Mouse (Mus musculus) limb, embryonic 13.5 days (tissue): ENCODE data around the gene Tsnaxip1. TPM values are rescaled to one million over a fixed set of nuclear protein-coding genes. Genes with fewer than 3 reads are reported as not detected.

ENCODE experiments used
- ATAC-seq: fragments of 200-750 bp; cut with Nextera tagmentation; 2 replicates; pipeline ENCODE4 v1.8.0; 2017; ENCODE audit warnings: low read depth, moderate number of reproducible peaks, moderate TSS enrichment; ENCODE audit not compliant: low FRiP score
- H3K27ac ChIP-seq: fragments of 300-500 bp; sonication (generic); 2 replicates; pipeline ENCODE4 v1.5.1; 2015; ENCODE audit warnings: inconsistent platforms, mild to moderate bottlenecking, moderate library complexity
- H3K27me3 ChIP-seq: fragments of 300-500 bp; sonication (generic); 2 replicates; pipeline ENCODE4 v1.6.1; 2015; ENCODE audit warnings: mild to moderate bottlenecking, inconsistent platforms
- H3K36me3 ChIP-seq: fragments of 300-500 bp; sonication (generic); 2 replicates; pipeline ENCODE4 v1.6.1; 2015; ENCODE audit warnings: inconsistent platforms, mild to moderate bottlenecking, moderate library complexity
- H3K4me1 ChIP-seq: fragments of 300-500 bp; sonication (generic); 2 replicates; pipeline ENCODE4 v1.6.1; 2015; ENCODE audit warnings: inconsistent platforms
- H3K4me2 ChIP-seq: fragments of 300-500 bp; sonication (generic); replicated peaks from 2 replicates; pipeline ENCODE4 v1.6.1; 2015; ENCODE audit warnings: inconsistent platforms, mild to moderate bottlenecking, moderate library complexity
- H3K4me3 ChIP-seq: fragments of 300-500 bp; sonication (generic); 2 replicates; pipeline ENCODE4 v1.5.1; 2015; ENCODE audit warnings: moderate library complexity, mild to moderate bottlenecking, inconsistent platforms
- H3K9ac ChIP-seq: fragments of 300-500 bp; sonication (generic); 2 replicates; pipeline ENCODE4 v1.6.1; 2015; ENCODE audit warnings: mild to moderate bottlenecking, inconsistent platforms
- H3K9me3 ChIP-seq: fragments of 300-500 bp; sonication (generic); 2 replicates; pipeline ENCODE4 v1.6.1; 2016; ENCODE audit warnings: inconsistent platforms
- WGBS: fragments of 180-500 bp; shearing (Covaris S2); methylation state at CpG from one replicate; pipeline ENCODE4 v1.1.7; 2015; 5-methylcytosine and 5-hydroxymethylcytosine counted together
- polyA plus RNA-seq: library from polyadenylated mRNA; unstranded; fragments of >200 nt; fragmentation: Nextera tagmentation; extraction: Ambion mirVana; gene quantifications from 2 replicates; pipeline ENCODE4 v1.2.1, GENCODE M21; 2015

Tsnaxip1 gene
- polyA plus RNA-seq, 1 experiment from 2014 or later = 0.20 TPM

GRCm38 (mm10) chr8:105854303-105854702 lies 26.8 kb downstream of the Tsnaxip1 start:
- H3K36me3 ChIP-seq = peaks cover 16% of the 10 kb centered on the region
- peaks cover 47% of the 10 kb centered on the region for H3K4me1 ChIP-seq
- H3K27me3 ChIP-seq = no peaks in the 10 kb centered on the region
- 21% methylated on average over 8 of the region's 8 CpGs for WGBS
- no peak; the same call in 1 of the 2 replicates for ATAC-seq
- H3K27ac ChIP-seq = peak overlapping the region; percentile 33; the same call in 1 of the 2 replicates
- H3K4me3 ChIP-seq = peak overlapping the region; percentile 84
- H3K4me2 ChIP-seq = peak overlapping the region; percentile 45
- H3K9me3 ChIP-seq = no peaks in the 10 kb centered on the region
- no peak overlapping the region; the same call in 1 of the 2 replicates for H3K9ac ChIP-seq

GRCm38 (mm10) chr8:105854715-105855216 lies 27.2 kb downstream of the Tsnaxip1 start, which contains the start of gene Thap11:
TSS of gene Thap11 (plus strand) at chr8:105855132.
- H3K4me3 ChIP-seq = peak within 1 kb of the TSS; percentile 84
- peak within 1 kb of the TSS; percentile 89 for H3K27ac ChIP-seq
- H3K9ac ChIP-seq = peak within 1 kb of the TSS; percentile 88
- H3K4me1 ChIP-seq = peaks cover 51% of the 10 kb centered on the region
- H3K4me2 ChIP-seq = peak within 1 kb of the TSS; percentile 97
- peaks cover 12% of the 10 kb centered on the region for H3K36me3 ChIP-seq
- ATAC-seq = peak; percentile 92
- WGBS = under 1% methylated on average over 43 of the region's 43 CpGs
- H3K27me3 ChIP-seq = no peaks in the 10 kb centered on the region
- no peaks in the 10 kb centered on the region for H3K9me3 ChIP-seq

- H3K4me1 ChIP-seq = peaks cover 51% of the 10 kb centered on the region
Observed at GRCm38 (mm10) chr8:105855248-105856167, 28.0 kb downstream of the Tsnaxip1 start.

GRCm38 (mm10) chr8:105856168-105856835 lies 28.8 kb downstream of the Tsnaxip1 start:
- Histone ChIP-seq H3K9ac (peak overlapping the region; percentile 88), H3K36me3 (peaks cover 10% of the 10 kb centered on the region; the same call in 1 of the 2 replicates), H3K27me3 (no peaks in the 10 kb centered on the region), H3K4me1 (peaks cover 48% of the 10 kb centered on the region), H3K9me3 (no peaks in the 10 kb centered on the region), H3K27ac (peak overlapping the region; percentile 89), H3K4me2 (peak overlapping the region; percentile 97), H3K4me3 (peak overlapping the region; percentile 84)
- no peak for ATAC-seq
- 14% methylated on average over 15 of the region's 15 CpGs for WGBS

More at GRCm38 (mm10) chr8:105855248-105856167, 28.0 kb downstream of the Tsnaxip1 start:
- Histone ChIP-seq H3K4me2 (peak overlapping the region; percentile 97), H3K4me3 (peak overlapping the region; percentile 84), H3K9me3 (no peaks in the 10 kb centered on the region), H3K9ac (peak overlapping the region; percentile 88), H3K27ac (peak overlapping the region; percentile 89), H3K36me3 (peaks cover 10% of the 10 kb centered on the region; the same call in 1 of the 2 replicates), H3K27me3 (no peaks in the 10 kb centered on the region)
- WGBS = under 1% methylated on average over 71 of the region's 71 CpGs
- peak; percentile 30 for ATAC-seq

- no peak overlapping the region for H3K27ac ChIP-seq
Observed at GRCm38 (mm10) chr8:105858495-105858894, 31.0 kb downstream of the Tsnaxip1 start.

GRCm38 (mm10) chr8:105859314-105859713 lies 31.8 kb downstream of the Tsnaxip1 start:
- Histone ChIP-seq H3K4me2 (peak overlapping the region; percentile 90), H3K27ac (peak overlapping the region; percentile 88; the same call in 1 of the 2 replicates)
- no peak for ATAC-seq

More at GRCm38 (mm10) chr8:105858495-105858894, 31.0 kb downstream of the Tsnaxip1 start:
- Histone ChIP-seq H3K4me3 (no peak overlapping the region), H3K9me3 (no peaks in the 10 kb centered on the region), H3K36me3 (peaks cover 14% of the 10 kb centered on the region; the same call in 1 of the 2 replicates), H3K27me3 (no peaks in the 10 kb centered on the region), H3K4me2 (no peak overlapping the region), H3K4me1 (peaks cover 65% of the 10 kb centered on the region), H3K9ac (no peak overlapping the region)
- no peak for ATAC-seq
- WGBS = 91% methylated on average over 5 of the region's 5 CpGs

GRCm38 (mm10) chr8:105860143-105860981 lies 32.8 kb downstream of the Tsnaxip1 start, which contains the start of gene Nutf2:
TSS of gene Nutf2 (plus strand) at chr8:105860580.
- Histone ChIP-seq H3K9me3 (no peaks in the 10 kb centered on the region), H3K27me3 (no peaks in the 10 kb centered on the region), H3K4me2 (peak within 1 kb of the TSS; percentile 90), H3K9ac (peak within 1 kb of the TSS; percentile 97), H3K4me1 (peaks cover 65% of the 10 kb centered on the region), H3K36me3 (peaks cover 23% of the 10 kb centered on the region), H3K27ac (peak within 1 kb of the TSS; percentile 88), H3K4me3 (peak within 1 kb of the TSS; percentile 99)
- ATAC-seq = peak; percentile 97
- WGBS = under 1% methylated on average over 55 of the region's 59 CpGs

More at GRCm38 (mm10) chr8:105859314-105859713, 31.8 kb downstream of the Tsnaxip1 start:
- peak overlapping the region; percentile 45; the same call in 1 of the 2 replicates for H3K9ac ChIP-seq
- WGBS = 73% methylated on average over 5 of the region's 5 CpGs
- H3K4me1 ChIP-seq = peaks cover 68% of the 10 kb centered on the region
- no peaks in the 10 kb centered on the region for H3K9me3 ChIP-seq
- peak overlapping the region; percentile 99 for H3K4me3 ChIP-seq
- H3K27me3 ChIP-seq = no peaks in the 10 kb centered on the region
- H3K36me3 ChIP-seq = peaks cover 17% of the 10 kb centered on the region; the same call in 1 of the 2 replicates

- peak overlapping the region; percentile 90 for H3K4me2 ChIP-seq
- no peak for ATAC-seq
- H3K36me3 ChIP-seq = peaks cover 39% of the 10 kb centered on the region
- WGBS = 6% methylated on average over 1 of the region's 1 CpGs
- no peaks in the 10 kb centered on the region for H3K9me3 ChIP-seq
- H3K27me3 ChIP-seq = no peaks in the 10 kb centered on the region
- peak overlapping the region; percentile 97 for H3K9ac ChIP-seq
- H3K27ac ChIP-seq = no peak overlapping the region
- peak overlapping the region; percentile 99 for H3K4me3 ChIP-seq
- peaks cover 53% of the 10 kb centered on the region for H3K4me1 ChIP-seq
Observed at GRCm38 (mm10) chr8:105861951-105862350, 34.4 kb downstream of the Tsnaxip1 start.

- H3K27ac ChIP-seq = no peak overlapping the region
- H3K4me2 ChIP-seq = no peak overlapping the region
- H3K4me1 ChIP-seq = peaks cover 19% of the 10 kb centered on the region
- H3K4me3 ChIP-seq = no peak overlapping the region
- peaks cover 71% of the 10 kb centered on the region for H3K36me3 ChIP-seq
- ATAC-seq = no peak
- no peaks in the 10 kb centered on the region for H3K27me3 ChIP-seq
- WGBS = 88% methylated on average over 6 of the region's 6 CpGs
- no peak overlapping the region for H3K9ac ChIP-seq
- no peaks in the 10 kb centered on the region for H3K9me3 ChIP-seq
Observed at GRCm38 (mm10) chr8:105866364-105867029, 39.0 kb downstream of the Tsnaxip1 start.

- 91% methylated on average over 6 of the region's 6 CpGs for WGBS
- Histone ChIP-seq H3K4me1 (no peaks in the 10 kb centered on the region), H3K27ac (no peak overlapping the region), H3K36me3 (peaks cover 87% of the 10 kb centered on the region), H3K27me3 (no peaks in the 10 kb centered on the region), H3K4me3 (no peak overlapping the region), H3K9ac (no peak overlapping the region), H3K4me2 (no peak overlapping the region), H3K9me3 (no peaks in the 10 kb centered on the region)
- ATAC-seq = no peak
Observed at GRCm38 (mm10) chr8:105874301-105874700, 46.8 kb downstream of the Tsnaxip1 start.
